Comparison of ENCODE assay signal across 9 mouse cellular contexts in the genomic region with DNA sequence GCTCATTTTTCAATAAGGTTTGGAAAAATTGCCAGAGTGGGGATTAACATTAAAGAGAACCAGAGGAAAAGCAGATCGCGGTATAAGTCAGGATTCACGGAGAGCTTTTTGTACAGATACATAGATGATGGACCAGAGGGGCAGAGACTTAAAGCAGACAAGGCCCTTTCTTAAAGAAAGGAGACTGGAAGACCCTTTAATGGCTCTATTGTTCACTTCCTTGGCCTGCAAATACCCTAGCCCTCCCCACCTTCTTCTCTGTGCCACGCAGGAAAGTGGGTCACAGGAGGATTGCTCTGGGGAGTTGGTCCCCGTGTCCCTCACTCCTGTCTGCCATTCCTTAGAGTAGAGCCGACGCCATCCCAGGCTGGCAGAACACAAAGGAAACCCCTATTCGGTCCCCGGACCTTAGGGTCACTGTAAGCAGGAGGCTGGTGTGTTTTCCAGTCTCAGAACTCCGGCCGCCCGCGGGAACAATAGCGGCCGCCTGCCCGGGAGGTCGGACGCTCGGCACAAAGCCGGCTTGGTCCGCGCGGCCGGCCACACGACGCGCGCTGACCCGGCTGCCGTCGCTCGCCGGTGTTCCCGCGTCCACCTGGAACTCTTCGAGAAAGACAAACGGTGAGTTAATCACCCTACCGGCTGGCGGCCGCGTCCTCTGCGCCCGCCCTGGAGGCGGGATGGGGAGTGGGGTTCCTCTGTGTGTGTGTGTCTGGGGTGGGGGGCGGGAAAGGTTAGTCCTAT. TPM values are rescaled to one million over a fixed set of nuclear protein-coding genes. Genes with fewer than 3 reads are reported as not detected.
DNase-seq lines count a peak whose midpoint lies in the region; ATAC-seq and TF ChIP-seq lines count a peak whose summit lies in the region.
"Had no signal": no experiment of that assay in that cellular context is flagged by ENCODE, and none has a peak within 500 bp of the region (broad histone marks: within the 10 kb centered on the region; RNA-seq: fewer than 3 reads in every experiment).

No protein-coding gene starts in this region.

- peaks cover 4% of the 10 kb centered on the region; the same call in 1 of the 2 replicates for H3K4me1 ChIP-seq in heart, postnatal 0 days (ENCODE audit: control insufficient read depth, insufficient read depth)
- H3K4me1 ChIP-seq in hindbrain, embryonic 16.5 days (ENCODE audit: control insufficient read depth, insufficient read depth, low read depth, low read length): peaks cover 7% of the 10 kb centered on the region; the same call in 1 of the 2 replicates
- H3K4me1 ChIP-seq in midbrain, embryonic 16.5 days (ENCODE audit: control insufficient read depth, insufficient read depth, low read length): peaks cover 8% of the 10 kb centered on the region; the same call in 1 of the 2 replicates

- no peak for TF ChIP-seq CTCF in heart, postnatal 0 days (IDR thresholded peaks at IDR 0.05; ENCODE audit: low read depth)

- H3K4me2 ChIP-seq in heart, postnatal 0 days (ENCODE audit: low read depth, low read length): peak overlapping the region; percentile 45
- peak overlapping the region; percentile 64 for H3K4me2 ChIP-seq in hindbrain, embryonic 16.5 days (ENCODE audit: low read length)
- peak overlapping the region; percentile 18; the same call in 1 of the 2 replicates for H3K4me2 ChIP-seq in midbrain, embryonic 16.5 days (ENCODE audit: low read length)

- peak overlapping the region; percentile 25 for H3K4me3 ChIP-seq in heart, postnatal 0 days (ENCODE audit: low read depth, low read length)
- peak overlapping the region; percentile 36 for H3K4me3 ChIP-seq in hindbrain, embryonic 16.5 days (ENCODE audit: low read length)
- H3K4me3 ChIP-seq in midbrain, embryonic 16.5 days (ENCODE audit: low read depth, low read length): 0 out of 2 replicates have a peak overlapping the region, but pooled peaks have one; percentile 12

- intact Hi-C loops in heart, postnatal 36 days (cut with DNase I): no loop called here

- no peaks in the 10 kb centered on the region for H3K9me3 ChIP-seq in heart, postnatal 0 days (replicated peaks; ENCODE audit: control insufficient read depth, low read length)
- H3K9me3 ChIP-seq in hindbrain, embryonic 16.5 days (ENCODE audit: control insufficient read depth, low read length): no peaks in the 10 kb centered on the region
- H3K9me3 ChIP-seq in midbrain, embryonic 16.5 days (replicated peaks; ENCODE audit: control insufficient read depth, low read length, poor library complexity, severe bottlenecking): 0 out of 2 replicates have a peak, but pooled peaks cover 3% of the 10 kb centered on the region

- H3K27ac ChIP-seq in heart, postnatal 0 days (ENCODE audit: low read depth): no peak overlapping the region
- peak overlapping the region; percentile 10 for H3K27ac ChIP-seq in hindbrain, embryonic 16.5 days (ENCODE audit: low read depth, low read length)
- H3K27ac ChIP-seq in midbrain, embryonic 16.5 days (ENCODE audit: low read length): no peak overlapping the region

- H3K36me3 ChIP-seq in heart, postnatal 0 days (replicated peaks; ENCODE audit: control insufficient read depth, insufficient read depth, low read length): no peaks in the 10 kb centered on the region
- H3K36me3 ChIP-seq in hindbrain, embryonic 16.5 days (ENCODE audit: control insufficient read depth, insufficient read depth, low read length): no peaks in the 10 kb centered on the region
- H3K36me3 ChIP-seq in midbrain, embryonic 16.5 days (ENCODE audit: control insufficient read depth, insufficient read depth, low read length): no peaks in the 10 kb centered on the region

- peaks cover 99% of the 10 kb centered on the region for H3K27me3 ChIP-seq in heart, postnatal 0 days (ENCODE audit: control insufficient read depth, insufficient read depth, low read length)
- H3K27me3 ChIP-seq in hindbrain, embryonic 16.5 days (replicated peaks; ENCODE audit: control insufficient read depth, insufficient read depth, low read length): peaks cover 17% of the 10 kb centered on the region
- H3K27me3 ChIP-seq in midbrain, embryonic 16.5 days (ENCODE audit: control insufficient read depth, insufficient read depth, low read depth, low read length): peaks cover 73% of the 10 kb centered on the region

- WGBS in heart, postnatal 0 days: 4% methylated on average over 45 of the region's 45 CpGs
- 1% methylated on average over 38 of the region's 45 CpGs for WGBS in hindbrain, embryonic 16.5 days
- WGBS in midbrain, embryonic 16.5 days: 1% methylated on average over 45 of the region's 45 CpGs

- no peak for ATAC-seq in heart, postnatal 0 days (ENCODE audit: insufficient read depth, low read depth)
- 0 out of 2 replicates have a peak, but pooled peaks have one; percentile 19 for ATAC-seq in hindbrain, embryonic 16.5 days
- ATAC-seq in midbrain, embryonic 16.5 days: no peak

- no peak for TF ChIP-seq EP300 in heart, postnatal 0 days (IDR thresholded peaks at IDR 0.05; ENCODE audit: low read depth)

- no peak for DNase-seq in heart, postnatal 0 days (ENCODE audit: low spot score)
- no peak for DNase-seq in heart, postnatal 36 days
- DNase-seq in embryo, embryonic 11 days: peak; percentile 80
- no peak for DNase-seq in frontal cortex, postnatal 25 days (ENCODE audit: low spot score in 2 of 2)
- no peak for DNase-seq in layer of hippocampus, postnatal 36 days
- DNase-seq in cerebellum, adult 9-11 months: no peak

- no peak overlapping the region for H3K9ac ChIP-seq in heart, postnatal 0 days (replicated peaks; ENCODE audit: low read depth, low read length)
- peak overlapping the region; percentile 53 for H3K9ac ChIP-seq in hindbrain, embryonic 16.5 days (ENCODE audit: low read depth, low read length)
- no peak overlapping the region for H3K9ac ChIP-seq in midbrain, embryonic 16.5 days (ENCODE audit: low read depth, low read length)

RNA-seq across cellular contexts. Expression of a gene that starts 10.2 kb away (rescaled TPM):
- not detected in 2 replicates for total RNA-seq in heart, postnatal 0 days (2014; rRNA removed; ENCODE audit: low replicate concordance)
- not detected in 2 replicates for polyA plus RNA-seq in heart, postnatal 0 days (2015; fragmentation: Nextera tagmentation; extraction: Ambion mirVana)
- total RNA-seq in heart, postnatal 36 days (2021): not detected
- 1.1 and 1.3 TPM in 2 replicates for polyA plus RNA-seq in hindbrain, embryonic 16.5 days (2015; fragmentation: Nextera tagmentation; extraction: Ambion mirVana)
- 0.11 TPM in 1 of 2 replicates, not detected in the other for polyA plus RNA-seq in midbrain, embryonic 16.5 days (2015; fragmentation: Nextera tagmentation; extraction: Ambion mirVana)
- total RNA-seq in layer of hippocampus, postnatal 36 days (2021): under 1 TPM in 1 of 2 experiments, not detected in 1; 0.25 TPM
- total RNA-seq: left cerebral cortex, postnatal 14 days had no signal

RNA-seq across cellular contexts. Expression of a gene that starts 26.1 kb away (rescaled TPM):
- 1.6 TPM in 1 of 2 replicates, not detected in the other for total RNA-seq in heart, postnatal 0 days (2014; rRNA removed; ENCODE audit: low replicate concordance)
- not detected in 2 replicates for polyA plus RNA-seq in heart, postnatal 0 days (2015; fragmentation: Nextera tagmentation; extraction: Ambion mirVana)
- total RNA-seq in heart, postnatal 36 days (2021): not detected
- 0.45 and 0.72 TPM in 2 replicates for polyA plus RNA-seq in hindbrain, embryonic 16.5 days (2015; fragmentation: Nextera tagmentation; extraction: Ambion mirVana)
- polyA plus RNA-seq in midbrain, embryonic 16.5 days (2015; fragmentation: Nextera tagmentation; extraction: Ambion mirVana): not detected in 2 replicates
- total RNA-seq in layer of hippocampus, postnatal 36 days (2021): not detected
- total RNA-seq: left cerebral cortex, postnatal 14 days had no signal

RNA-seq across cellular contexts. Expression of a gene that starts 40.9 kb away (rescaled TPM):
- 0.19 TPM in 1 of 2 replicates, not detected in the other for total RNA-seq in heart, postnatal 0 days (2014; rRNA removed; ENCODE audit: low replicate concordance)
- polyA plus RNA-seq in heart, postnatal 0 days (2015; fragmentation: Nextera tagmentation; extraction: Ambion mirVana): 0.05 and 0.11 TPM in 2 replicates
- under 1 TPM; 0.19 to 0.28 TPM for total RNA-seq in heart, postnatal 36 days (2021)
- polyA plus RNA-seq in hindbrain, embryonic 16.5 days (2015; fragmentation: Nextera tagmentation; extraction: Ambion mirVana): 2.2 and 2.3 TPM in 2 replicates
- not detected in 2 replicates for polyA plus RNA-seq in midbrain, embryonic 16.5 days (2015; fragmentation: Nextera tagmentation; extraction: Ambion mirVana)
- not detected for total RNA-seq in layer of hippocampus, postnatal 36 days (2021)
- total RNA-seq: left cerebral cortex, postnatal 14 days had no signal

RNA-seq across cellular contexts. Expression of a gene that starts 40.9 kb away (rescaled TPM):
- total RNA-seq in heart, postnatal 0 days (2014; rRNA removed; ENCODE audit: low replicate concordance): not detected in 2 replicates
- polyA plus RNA-seq in heart, postnatal 0 days (2015; fragmentation: Nextera tagmentation; extraction: Ambion mirVana): 0.04 TPM in 1 of 2 replicates, not detected in the other
- total RNA-seq in heart, postnatal 36 days (2021): not detected
- polyA plus RNA-seq in hindbrain, embryonic 16.5 days (2015; fragmentation: Nextera tagmentation; extraction: Ambion mirVana): 43.8 and 48.0 TPM in 2 replicates
- 0.17 TPM in 1 of 2 replicates, not detected in the other for polyA plus RNA-seq in midbrain, embryonic 16.5 days (2015; fragmentation: Nextera tagmentation; extraction: Ambion mirVana)
- total RNA-seq in layer of hippocampus, postnatal 36 days (2021): not detected
- total RNA-seq: left cerebral cortex, postnatal 14 days had no signal

RNA-seq across cellular contexts. Expression of a gene that starts 48.2 kb away (rescaled TPM):
- 1.5 TPM in 1 of 2 replicates, not detected in the other for total RNA-seq in heart, postnatal 0 days (2014; rRNA removed; ENCODE audit: low replicate concordance)
- polyA plus RNA-seq in heart, postnatal 0 days (2015; fragmentation: Nextera tagmentation; extraction: Ambion mirVana): 0.23 and 0.26 TPM in 2 replicates
- total RNA-seq in heart, postnatal 36 days (2021): 1 to 10 TPM; 1.1 to 1.3 TPM
- polyA plus RNA-seq in hindbrain, embryonic 16.5 days (2015; fragmentation: Nextera tagmentation; extraction: Ambion mirVana): 0.66 and 1.1 TPM in 2 replicates
- not detected in 2 replicates for polyA plus RNA-seq in midbrain, embryonic 16.5 days (2015; fragmentation: Nextera tagmentation; extraction: Ambion mirVana)
- not detected for total RNA-seq in layer of hippocampus, postnatal 36 days (2021)
- total RNA-seq: left cerebral cortex, postnatal 14 days had no signal
